Mouse (Mus musculus) hindbrain, embryonic 13.5 days (tissue): Measurements from ENCODE around the gene Ccdc162. TPM values are rescaled to one million over a fixed set of nuclear protein-coding genes. Genes with fewer than 3 reads are reported as not detected.
"Not testable (repeated sequence)": the region's sequence is repeated elsewhere in the genome, so short reads cannot be mapped to it uniquely, and the experiment has no call there.

Experiments
- ATAC-seq: fragments of 200-750 bp; cut with Nextera tagmentation; 2 replicates; pipeline ENCODE4 v1.8.0; 2017; ENCODE audit warnings: moderate TSS enrichment; ENCODE audit not compliant: low FRiP score
- H3K27ac ChIP-seq: fragments of 300-500 bp; sonication (generic); 2 replicates; pipeline ENCODE4 v1.5.1; 2015; ENCODE audit warnings: inconsistent platforms, mild to moderate bottlenecking, moderate library complexity
- H3K27me3 ChIP-seq: fragments of 300-500 bp; sonication (generic); 2 replicates; pipeline ENCODE4 v1.6.1; 2015; ENCODE audit warnings: mild to moderate bottlenecking, inconsistent platforms
- H3K36me3 ChIP-seq: fragments of 300-500 bp; sonication (generic); 2 replicates; pipeline ENCODE4 v1.6.1; 2015; ENCODE audit warnings: mild to moderate bottlenecking, inconsistent platforms
- H3K4me1 ChIP-seq: fragments of 300-500 bp; sonication (generic); replicated peaks from 2 replicates; pipeline ENCODE4 v1.6.1; 2015; ENCODE audit warnings: inconsistent platforms
- H3K4me2 ChIP-seq: fragments of 300-500 bp; sonication (generic); 2 replicates; pipeline ENCODE4 v1.6.1; 2015; ENCODE audit warnings: inconsistent platforms, mild to moderate bottlenecking, moderate library complexity
- H3K4me3 ChIP-seq: fragments of 300-500 bp; sonication (generic); 2 replicates; pipeline ENCODE4 v1.5.1; 2015; ENCODE audit warnings: mild to moderate bottlenecking, inconsistent platforms
- H3K9ac ChIP-seq: fragments of 300-500 bp; sonication (generic); 2 replicates; pipeline ENCODE4 v1.6.1; 2015; ENCODE audit warnings: mild to moderate bottlenecking, inconsistent platforms
- H3K9me3 ChIP-seq: fragments of 300-500 bp; sonication (generic); 2 replicates; pipeline ENCODE4 v1.6.1; 2016; ENCODE audit warnings: inconsistent platforms
- WGBS: fragments of 180-500 bp; shearing (Covaris S2); methylation state at CpG from one replicate; pipeline ENCODE4 v1.1.7; 2015; 5-methylcytosine and 5-hydroxymethylcytosine counted together
- polyA plus RNA-seq: library from polyadenylated mRNA; unstranded; fragments of >200 nt; fragmentation: Nextera tagmentation; extraction: Ambion mirVana; gene quantifications from 2 replicates; pipeline ENCODE4 v1.2.1, GENCODE M21; 2015

Ccdc162 gene
- polyA plus RNA-seq, 1 experiment from 2014 or later = 1.5 TPM

GRCm38 (mm10) chr10:41518981-41519618 is 197.3 kb downstream of the Ccdc162 start, which contains the start of gene Cd164:
Gene Cd164 (plus strand): TSS chr10:41519414.
- peak within 1 kb of the TSS; percentile 98 for H3K27ac ChIP-seq
- WGBS = under 1% methylated on average over 66 of the region's 69 CpGs
- peak within 1 kb of the TSS; percentile 89 for H3K9ac ChIP-seq
- no peaks in the 10 kb centered on the region for H3K9me3 ChIP-seq
- H3K27me3 ChIP-seq = no peaks in the 10 kb centered on the region
- peak within 1 kb of the TSS; percentile 86 for H3K4me2 ChIP-seq
- peaks cover 28% of the 10 kb centered on the region for H3K4me1 ChIP-seq
- ATAC-seq = peak; percentile 96
- no peaks in the 10 kb centered on the region for H3K36me3 ChIP-seq
- H3K4me3 ChIP-seq = peak within 1 kb of the TSS; percentile 94

- Histone ChIP-seq H3K27me3 (no peaks in the 10 kb centered on the region), H3K9ac (peak overlapping the region; percentile 89), H3K4me3 (peak overlapping the region; percentile 94), H3K36me3 (no peaks in the 10 kb centered on the region), H3K4me2 (peak overlapping the region; percentile 86), H3K4me1 (peaks cover 28% of the 10 kb centered on the region), H3K27ac (peak overlapping the region; percentile 98), H3K9me3 (no peaks in the 10 kb centered on the region)
- peak; percentile 63 for ATAC-seq
- WGBS = under 1% methylated on average over 23 of the region's 23 CpGs
Measured at GRCm38 (mm10) chr10:41518508-41518980, 197.9 kb downstream of the Ccdc162 start.

GRCm38 (mm10) chr10:41514921-41515320 is 201.5 kb downstream of the Ccdc162 start:
- Histone ChIP-seq H3K9me3 (no peaks in the 10 kb centered on the region), H3K4me3 (no peak overlapping the region), H3K27me3 (no peaks in the 10 kb centered on the region), H3K27ac (no peak overlapping the region), H3K4me1 (no peaks in the 10 kb centered on the region), H3K9ac (no peak overlapping the region), H3K36me3 (no peaks in the 10 kb centered on the region), H3K4me2 (no peak overlapping the region)
- no peak for ATAC-seq

- H3K9me3 ChIP-seq = no peaks in the 10 kb centered on the region
- no peaks in the 10 kb centered on the region for H3K36me3 ChIP-seq
- H3K4me1 ChIP-seq = no peaks in the 10 kb centered on the region
- ATAC-seq = no peak
- no peak overlapping the region for H3K9ac ChIP-seq
- no peak overlapping the region for H3K27ac ChIP-seq
- H3K4me3 ChIP-seq = no peak overlapping the region
- H3K27me3 ChIP-seq = no peaks in the 10 kb centered on the region
- no peak overlapping the region for H3K4me2 ChIP-seq
- 82% methylated on average over 4 of the region's 4 CpGs for WGBS
Measured at GRCm38 (mm10) chr10:41514301-41514700, 202.1 kb downstream of the Ccdc162 start.

GRCm38 (mm10) chr10:41509160-41509559 is 207.3 kb downstream of the Ccdc162 start:
- H3K27ac ChIP-seq = no peak overlapping the region
- no peaks in the 10 kb centered on the region for H3K27me3 ChIP-seq
- H3K4me2 ChIP-seq = no peak overlapping the region
- no peaks in the 10 kb centered on the region for H3K9me3 ChIP-seq
- no peak for ATAC-seq
- H3K4me1 ChIP-seq = 0 out of 2 replicates have a peak, but pooled peaks cover 3% of the 10 kb centered on the region
- H3K4me3 ChIP-seq = no peak overlapping the region
- H3K36me3 ChIP-seq = no peaks in the 10 kb centered on the region
- 44% methylated on average over 2 of the region's 2 CpGs for WGBS
- H3K9ac ChIP-seq = no peak overlapping the region

- not testable (repeated sequence) for H3K4me3 ChIP-seq, H3K36me3 ChIP-seq, H3K27me3 ChIP-seq, H3K9ac ChIP-seq, H3K4me1 ChIP-seq, H3K4me2 ChIP-seq, H3K9me3 ChIP-seq, H3K27ac ChIP-seq
- ATAC-seq = peak; percentile 63; the same call in 1 of the 2 replicates
- WGBS = 4% methylated on average over 3 of the region's 3 CpGs
Measured at GRCm38 (mm10) chr10:41505446-41505845, 211.0 kb downstream of the Ccdc162 start.

- Histone ChIP-seq H3K4me1 (0 out of 2 replicates have a peak, but pooled peaks cover 3% of the 10 kb centered on the region), H3K9me3 (no peaks in the 10 kb centered on the region), H3K27me3 (no peaks in the 10 kb centered on the region), H3K27ac (no peak overlapping the region), H3K4me2 (no peak overlapping the region), H3K9ac (no peak overlapping the region), H3K4me3 (no peak overlapping the region), H3K36me3 (no peaks in the 10 kb centered on the region)
- ATAC-seq = no peak
- WGBS = 100% methylated on average over 1 of the region's 1 CpGs
Measured at GRCm38 (mm10) chr10:41504996-41505395, 211.4 kb downstream of the Ccdc162 start.

GRCm38 (mm10) chr10:41500941-41501340 is 215.5 kb downstream of the Ccdc162 start:
- WGBS = 69% methylated on average over 4 of the region's 4 CpGs
- H3K27me3 ChIP-seq = no peaks in the 10 kb centered on the region
- 0 out of 2 replicates have a peak, but pooled peaks cover 3% of the 10 kb centered on the region for H3K4me1 ChIP-seq
- no peak overlapping the region for H3K27ac ChIP-seq
- H3K4me3 ChIP-seq = no peak overlapping the region
- H3K36me3 ChIP-seq = no peaks in the 10 kb centered on the region
- H3K9me3 ChIP-seq = no peaks in the 10 kb centered on the region
- ATAC-seq = no peak
- H3K9ac ChIP-seq = no peak overlapping the region
- H3K4me2 ChIP-seq = no peak overlapping the region

- WGBS = 51% methylated on average over 4 of the region's 4 CpGs
- Histone ChIP-seq H3K36me3 (peaks cover 19% of the 10 kb centered on the region), H3K4me3 (peak overlapping the region; percentile 68; the same call in 1 of the 2 replicates), H3K4me2 (peak overlapping the region; percentile 98), H3K9ac (no peak overlapping the region), H3K27me3 (0 out of 2 replicates have a peak, but pooled peaks cover 4% of the 10 kb centered on the region), H3K9me3 (no peaks in the 10 kb centered on the region), H3K4me1 (peaks cover 26% of the 10 kb centered on the region), H3K27ac (no peak overlapping the region)
- no peak for ATAC-seq
Measured at GRCm38 (mm10) chr10:41491111-41491510, 225.3 kb downstream of the Ccdc162 start.

GRCm38 (mm10) chr10:41490518-41490873 is 225.9 kb downstream of the Ccdc162 start:
- Histone ChIP-seq H3K36me3 (peaks cover 25% of the 10 kb centered on the region), H3K27ac (peak overlapping the region; percentile 58; the same call in 1 of the 2 replicates), H3K4me3 (peak overlapping the region; percentile 68), H3K4me2 (peak overlapping the region; percentile 98), H3K27me3 (0 out of 2 replicates have a peak, but pooled peaks cover 4% of the 10 kb centered on the region), H3K9ac (peak overlapping the region; percentile 78), H3K9me3 (no peaks in the 10 kb centered on the region), H3K4me1 (peaks cover 26% of the 10 kb centered on the region)
- WGBS = under 1% methylated on average over 29 of the region's 29 CpGs
- ATAC-seq = peak; percentile 77

- Histone ChIP-seq H3K36me3 (peaks cover 31% of the 10 kb centered on the region), H3K9ac (peak within 1 kb of the TSS; percentile 78), H3K9me3 (no peaks in the 10 kb centered on the region), H3K4me2 (peak within 1 kb of the TSS; percentile 98), H3K27ac (peak within 1 kb of the TSS; percentile 63; the same call in 1 of the 2 replicates), H3K27me3 (0 out of 2 replicates have a peak, but pooled peaks cover 4% of the 10 kb centered on the region), H3K4me3 (peak within 1 kb of the TSS; percentile 68), H3K4me1 (peaks cover 26% of the 10 kb centered on the region)
- peak; percentile 96 for ATAC-seq
- WGBS = under 1% methylated on average over 46 of the region's 50 CpGs
Measured at GRCm38 (mm10) chr10:41489708-41490517, 226.5 kb downstream of the Ccdc162 start, which contains the start of the genes Smpd2 and Ppil6. Gene Smpd2 (minus strand): TSS chr10:41490369. Gene Ppil6 (plus strand): TSS chr10:41490439.

- Histone ChIP-seq H3K36me3 (peaks cover 37% of the 10 kb centered on the region), H3K4me1 (peaks cover 26% of the 10 kb centered on the region), H3K27me3 (0 out of 2 replicates have a peak, but pooled peaks cover 4% of the 10 kb centered on the region), H3K27ac (no peak overlapping the region), H3K9ac (peak overlapping the region; percentile 78), H3K9me3 (no peaks in the 10 kb centered on the region), H3K4me3 (peak overlapping the region; percentile 68), H3K4me2 (peak overlapping the region; percentile 98)
- WGBS = 37% methylated on average over 8 of the region's 8 CpGs
- ATAC-seq = no peak
Measured at GRCm38 (mm10) chr10:41489294-41489693, 227.1 kb downstream of the Ccdc162 start.
